Mouse (Mus musculus) liver, postnatal 0 days (tissue): ENCODE results near the gene Gm20388. TPM values are rescaled to one million over a fixed set of nuclear protein-coding genes. Genes with fewer than 3 reads are reported as not detected.

ENCODE experiments used
- ATAC-seq: fragments of 200-750 bp; cut with Nextera tagmentation; 2 replicates; pipeline ENCODE4 v1.8.0; 2017; ENCODE audit warnings: mild to moderate bottlenecking, moderate library complexity
- DNase-seq: peaks from one replicate; pipeline ENCODE4 v3.0.0-alpha.2; 2016
- H3K27ac ChIP-seq: fragments of 300-500 bp; sonication (generic); 2 replicates; pipeline ENCODE4 v1.5.1; 2014; ENCODE audit warnings: antibody characterized with exemption, moderate library complexity, mild to moderate bottlenecking, low read depth
- H3K27me3 ChIP-seq: fragments of 300-500 bp; sonication (generic); 2 replicates; pipeline ENCODE4 v1.6.1; 2014; ENCODE audit warnings: low read length, control low read depth, mixed read lengths; ENCODE audit not compliant: insufficient read depth
- H3K36me3 ChIP-seq: fragments of 300-500 bp; sonication (generic); replicated peaks from 2 replicates; pipeline ENCODE4 v1.6.1; 2014; ENCODE audit warnings: mild to moderate bottlenecking, control low read depth, low read length, moderate library complexity, mixed read lengths; ENCODE audit not compliant: insufficient read depth
- H3K4me1 ChIP-seq: fragments of 300-500 bp; sonication (generic); 2 replicates; pipeline ENCODE4 v1.6.1; 2014; ENCODE audit warnings: antibody characterized with exemption, mild to moderate bottlenecking, control low read depth; ENCODE audit not compliant: insufficient read depth
- H3K4me2 ChIP-seq: fragments of 300-500 bp; sonication (generic); 2 replicates; pipeline ENCODE4 v1.6.1; 2014; ENCODE audit warnings: low read depth, mild to moderate bottlenecking, low read length, moderate library complexity, mixed read lengths
- H3K4me3 ChIP-seq: fragments of 300-500 bp; sonication (generic); 2 replicates; pipeline ENCODE4 v1.5.1; 2014; ENCODE audit warnings: low read depth, low read length
- H3K9ac ChIP-seq: fragments of 300-500 bp; sonication (generic); replicated peaks from 2 replicates; pipeline ENCODE4 v1.6.1; 2014; ENCODE audit warnings: mild to moderate bottlenecking, moderate library complexity
- H3K9me3 ChIP-seq: fragments of 300-500 bp; sonication (generic); 2 replicates; pipeline ENCODE4 v1.6.1; 2016; ENCODE audit warnings: mild to moderate bottlenecking, control low read depth, low read length, mixed read lengths
- CTCF ChIP-seq: sonication (generic); IDR thresholded peaks from 2 replicates; pipeline ENCODE4 v1.5.1; 2016; ENCODE audit warnings: antibody characterized with exemption, low read depth
- EP300 ChIP-seq: IDR thresholded peaks from 2 replicates; pipeline ENCODE4 v1.6.1; 2016; ENCODE audit warnings: antibody characterized with exemption, low read depth, mild to moderate bottlenecking
- WGBS: fragments of 180-500 bp; shearing (Covaris S2); extraction: QIAGEN DNeasy Blood & Tissue Kit; methylation state at CpG from one replicate; pipeline ENCODE4 v1.1.7; 2014; ENCODE audit not compliant: insufficient replicate concordance; 5-methylcytosine and 5-hydroxymethylcytosine counted together
- polyA plus RNA-seq: library from polyadenylated mRNA; unstranded; fragments of >200 nt; fragmentation: Nextera tagmentation; extraction: Ambion mirVana; gene quantifications from 2 replicates; pipeline ENCODE4 v1.2.1, GENCODE M21; 2015

The Gm20388 gene
- polyA plus RNA-seq, 1 experiment from 2014 or later = not detected

GRCm38 (mm10) chr8:124182224-124182623, 4271.6 kb downstream of the Gm20388 start:
- Histone ChIP-seq H3K4me1 (no peaks in the 10 kb centered on the region), H3K36me3 (no peaks in the 10 kb centered on the region), H3K27ac (no peak overlapping the region), H3K9me3 (no peaks in the 10 kb centered on the region), H3K9ac (no peak overlapping the region), H3K27me3 (no peaks in the 10 kb centered on the region), H3K4me2 (no peak overlapping the region), H3K4me3 (no peak overlapping the region)
- 66% methylated on average over 13 of the region's 13 CpGs for WGBS
- DNase-seq (no peak), ATAC-seq (no peak)
- TF ChIP-seq CTCF (no peak), EP300 (no peak)

- Histone ChIP-seq H3K4me2 (no peak overlapping the region), H3K4me3 (no peak overlapping the region), H3K36me3 (no peaks in the 10 kb centered on the region), H3K9ac (no peak overlapping the region), H3K27me3 (no peaks in the 10 kb centered on the region), H3K9me3 (no peaks in the 10 kb centered on the region), H3K27ac (no peak overlapping the region), H3K4me1 (no peaks in the 10 kb centered on the region)
- WGBS = 81% methylated on average over 3 of the region's 3 CpGs
- ATAC-seq = no peak
- no peak for TF ChIP-seq EP300
- TF ChIP-seq CTCF = no peak
- DNase-seq = no peak
Observed at GRCm38 (mm10) chr8:124184078-124184477, 4273.4 kb downstream of the Gm20388 start.

- no peaks in the 10 kb centered on the region for H3K27me3 ChIP-seq
- DNase-seq = no peak
- H3K9ac ChIP-seq = no peak overlapping the region
- no peaks in the 10 kb centered on the region for H3K9me3 ChIP-seq
- 94% methylated on average over 2 of the region's 2 CpGs for WGBS
- H3K4me1 ChIP-seq = no peaks in the 10 kb centered on the region
- no peaks in the 10 kb centered on the region for H3K36me3 ChIP-seq
- ATAC-seq = no peak
- H3K27ac ChIP-seq = no peak overlapping the region
- TF ChIP-seq CTCF (no peak), EP300 (no peak)
- H3K4me3 ChIP-seq = no peak overlapping the region
- H3K4me2 ChIP-seq = no peak overlapping the region
Observed at GRCm38 (mm10) chr8:124184507-124184906, 4273.9 kb downstream of the Gm20388 start.

GRCm38 (mm10) chr8:124185081-124185480, 4274.4 kb downstream of the Gm20388 start:
- H3K9ac ChIP-seq = no peak overlapping the region
- no peaks in the 10 kb centered on the region for H3K9me3 ChIP-seq
- H3K4me3 ChIP-seq = no peak overlapping the region
- WGBS = 80% methylated on average over 6 of the region's 6 CpGs
- no peak for ATAC-seq
- TF ChIP-seq EP300 (no peak), CTCF (no peak)
- no peaks in the 10 kb centered on the region for H3K4me1 ChIP-seq
- H3K36me3 ChIP-seq = no peaks in the 10 kb centered on the region
- DNase-seq = no peak
- H3K4me2 ChIP-seq = no peak overlapping the region
- H3K27me3 ChIP-seq = no peaks in the 10 kb centered on the region
- no peak overlapping the region for H3K27ac ChIP-seq

- DNase-seq = no peak
- no peak overlapping the region for H3K9ac ChIP-seq
- no peak overlapping the region for H3K4me2 ChIP-seq
- no peaks in the 10 kb centered on the region for H3K36me3 ChIP-seq
- 76% methylated on average over 7 of the region's 7 CpGs for WGBS
- no peaks in the 10 kb centered on the region for H3K4me1 ChIP-seq
- H3K27me3 ChIP-seq = no peaks in the 10 kb centered on the region
- no peak for ATAC-seq
- no peaks in the 10 kb centered on the region for H3K9me3 ChIP-seq
- no peak overlapping the region for H3K27ac ChIP-seq
- TF ChIP-seq EP300 (no peak), CTCF (no peak)
- H3K4me3 ChIP-seq = no peak overlapping the region
Observed at GRCm38 (mm10) chr8:124190388-124190787, 4279.7 kb downstream of the Gm20388 start.

GRCm38 (mm10) chr8:124192242-124192641, 4281.6 kb downstream of the Gm20388 start:
- Histone ChIP-seq H3K36me3 (no peaks in the 10 kb centered on the region), H3K9me3 (no peaks in the 10 kb centered on the region), H3K4me1 (no peaks in the 10 kb centered on the region), H3K27ac (no peak overlapping the region), H3K4me2 (no peak overlapping the region), H3K9ac (no peak overlapping the region), H3K27me3 (no peaks in the 10 kb centered on the region), H3K4me3 (no peak overlapping the region)
- ATAC-seq = no peak
- TF ChIP-seq CTCF = no peak
- no peak for TF ChIP-seq EP300
- 69% methylated on average over 4 of the region's 4 CpGs for WGBS
- DNase-seq = no peak

- no peaks in the 10 kb centered on the region for H3K27me3 ChIP-seq
- TF ChIP-seq CTCF = no peak
- no peak for TF ChIP-seq EP300
Observed at GRCm38 (mm10) chr8:124192976-124193375, 4282.3 kb downstream of the Gm20388 start.

More at GRCm38 (mm10) chr8:124192976-124193375, 4282.3 kb downstream of the Gm20388 start:
- no peak overlapping the region for H3K4me2 ChIP-seq
- no peaks in the 10 kb centered on the region for H3K36me3 ChIP-seq
- no peak overlapping the region for H3K27ac ChIP-seq
- no peaks in the 10 kb centered on the region for H3K9me3 ChIP-seq
- no peak overlapping the region for H3K9ac ChIP-seq
- H3K4me3 ChIP-seq = no peak overlapping the region
- no peak for DNase-seq
- H3K4me1 ChIP-seq = no peaks in the 10 kb centered on the region
- WGBS = 76% methylated on average over 10 of the region's 10 CpGs
- ATAC-seq = no peak
